31 mouse cellular contexts compared by ENCODE assay signal in the genomic region with DNA sequence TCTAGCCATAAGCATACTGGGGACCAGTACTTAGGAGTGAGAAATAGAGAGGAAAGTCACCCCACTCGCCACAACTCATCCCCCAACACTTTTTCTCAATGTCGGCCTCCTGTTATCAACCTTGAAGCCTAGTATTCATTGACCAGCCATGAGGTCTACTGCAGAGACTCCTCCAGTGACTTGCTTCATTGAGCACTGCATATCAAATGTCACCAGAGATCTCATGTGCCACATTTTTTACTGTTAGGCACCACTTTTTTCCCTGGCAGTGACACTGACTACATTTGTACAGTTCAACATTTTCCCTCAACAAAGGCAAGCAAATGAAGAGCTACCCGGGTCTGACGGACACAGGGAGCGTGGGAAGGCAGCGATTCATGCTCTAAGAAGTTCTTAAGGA.
DNase-seq lines count a peak whose midpoint lies in the region; ATAC-seq and TF ChIP-seq lines count a peak whose summit lies in the region.
"Had no signal": no experiment of that assay in that cellular context is flagged by ENCODE, and none has a peak within 500 bp of the region (broad histone marks: within the 10 kb centered on the region; RNA-seq: fewer than 3 reads in every experiment).

No protein-coding gene starts in this region.

- 67% methylated on average over 6 of the region's 6 CpGs for WGBS in kidney, embryonic 14.5 days
- 54% methylated on average over 6 of the region's 6 CpGs for WGBS in kidney, postnatal 0 days

- ATAC-seq in kidney, embryonic 14.5 days (ENCODE audit: low FRiP score, low TSS enrichment): peak; percentile 48; the same call in 1 of the 2 replicates
- no peak; the same call in 1 of the 2 replicates for ATAC-seq in kidney, postnatal 0 days (replicated peaks; ENCODE audit: low FRiP score, low read depth)
- ATAC-seq: activated CD4-positive, CD25-positive, alpha-beta regulatory T cell, adult 4 months; forebrain, embryonic 15.5 days; Patski had no signal

- no peak overlapping the region for H3K4me3 ChIP-seq in kidney, embryonic 14.5 days (ENCODE audit: low read length)
- no peak overlapping the region for H3K4me3 ChIP-seq in kidney, postnatal 0 days (replicated peaks; ENCODE audit: low read depth, low read length)
- H3K4me3 ChIP-seq: embryonic facial prominence, embryonic 10.5 days; embryonic facial prominence, embryonic 13.5 days; erythroblast, embryonic 14.5 days; forebrain, embryonic 12.5 days; forebrain, embryonic 15.5 days; heart, embryonic 12.5 days; heart, embryonic 15.5 days; hindbrain, embryonic 10.5 days; hindbrain, embryonic 13.5 days had no signal

- DNase-seq in kidney, adult 9 months: no peak
- peak; percentile 38 for DNase-seq in kidney, postnatal 0 days (ENCODE audit: low spot score)
- no peak for DNase-seq in kidney, adult 11 months
- DNase-seq in R1 (ENCODE audit: low read depth, low spot score): peak; percentile 41
- no peak for DNase-seq in right cerebral cortex, postnatal 14 days
- DNase-seq: adrenal gland, adult 8-10 months; adrenal gland, postnatal 25 days; B cell, adult 2 months; cerebellum, adult 11-12 months; cerebellum, adult 8-10 months; cerebellum, postnatal 10 days; cerebellum, postnatal 36 days; embryo, embryonic 11 days; gastrocnemius, postnatal 25 days; heart, adult 18-20 months; heart, postnatal 10 days; heart, postnatal 36 days had no signal

- no peaks in the 10 kb centered on the region for H3K27me3 ChIP-seq in kidney, embryonic 14.5 days (ENCODE audit: control insufficient read depth, insufficient read depth, low read length)
- no peaks in the 10 kb centered on the region for H3K27me3 ChIP-seq in kidney, postnatal 0 days (ENCODE audit: insufficient read depth, low read length)
- H3K27me3 ChIP-seq: CH12.LX; embryonic facial prominence, embryonic 13.5 days; forebrain, embryonic 15.5 days; heart, embryonic 12.5 days; heart, embryonic 15.5 days; hindbrain, embryonic 13.5 days; Patski had no signal

- H3K9ac ChIP-seq in kidney, embryonic 14.5 days (ENCODE audit: low read depth, low read length): no peak overlapping the region
- no peak overlapping the region for H3K9ac ChIP-seq in kidney, postnatal 0 days (ENCODE audit: low read depth, low read length)
- H3K9ac ChIP-seq: embryonic facial prominence, embryonic 13.5 days; forebrain, embryonic 12.5 days; forebrain, embryonic 15.5 days; heart, embryonic 12.5 days; heart, embryonic 15.5 days; hindbrain, embryonic 13.5 days had no signal

- no peak for TF ChIP-seq CTCF in kidney, postnatal 0 days (IDR thresholded peaks at IDR 0.05; ENCODE audit: low read depth)

- no peaks in the 10 kb centered on the region for H3K36me3 ChIP-seq in kidney, embryonic 14.5 days (ENCODE audit: control insufficient read depth, insufficient read depth, low read length)
- no peaks in the 10 kb centered on the region for H3K36me3 ChIP-seq in kidney, postnatal 0 days (ENCODE audit: insufficient read depth, low read length)
- H3K36me3 ChIP-seq: embryonic facial prominence, embryonic 10.5 days; embryonic facial prominence, embryonic 13.5 days; forebrain, embryonic 12.5 days; forebrain, embryonic 15.5 days; G1E; heart, embryonic 12.5 days; heart, embryonic 15.5 days; hindbrain, embryonic 10.5 days; hindbrain, embryonic 13.5 days had no signal

- no peak overlapping the region; the same call in 1 of the 2 replicates for H3K27ac ChIP-seq in kidney, embryonic 14.5 days (ENCODE audit: low read depth, low read length)
- H3K27ac ChIP-seq in kidney, postnatal 0 days: 0 out of 2 replicates have a peak overlapping the region, but pooled peaks have one; percentile 6
- H3K27ac ChIP-seq: embryonic facial prominence, embryonic 10.5 days; embryonic facial prominence, embryonic 13.5 days; forebrain, embryonic 12.5 days; forebrain, embryonic 15.5 days; heart, embryonic 15.5 days; hindbrain, embryonic 10.5 days; hindbrain, embryonic 13.5 days had no signal

- H3K9me3 ChIP-seq in kidney, embryonic 14.5 days (ENCODE audit: control insufficient read depth, low read length): no peaks in the 10 kb centered on the region
- H3K9me3 ChIP-seq in kidney, postnatal 0 days (replicated peaks; ENCODE audit: low read length): no peaks in the 10 kb centered on the region
- H3K9me3 ChIP-seq: embryonic facial prominence, embryonic 10.5 days; embryonic facial prominence, embryonic 13.5 days; forebrain, embryonic 12.5 days; forebrain, embryonic 15.5 days; heart, embryonic 15.5 days; hindbrain, embryonic 13.5 days had no signal

- H3K4me1 ChIP-seq in kidney, embryonic 14.5 days (ENCODE audit: control insufficient read depth, insufficient read depth, low read length): 0 out of 2 replicates have a peak, but pooled peaks cover 8% of the 10 kb centered on the region
- 0 out of 2 replicates have a peak, but pooled peaks cover 11% of the 10 kb centered on the region for H3K4me1 ChIP-seq in kidney, postnatal 0 days (replicated peaks; ENCODE audit: insufficient read depth, low read length)

- H3K4me2 ChIP-seq in kidney, embryonic 14.5 days (replicated peaks; ENCODE audit: low read depth, low read length): no peak overlapping the region
- no peak overlapping the region for H3K4me2 ChIP-seq in kidney, postnatal 0 days (ENCODE audit: low read length)
- H3K4me2 ChIP-seq: embryonic facial prominence, embryonic 13.5 days; forebrain, embryonic 12.5 days; forebrain, embryonic 15.5 days; heart, embryonic 12.5 days; heart, embryonic 15.5 days; hindbrain, embryonic 13.5 days had no signal

Comparison
In these comparisons a context has a peak if more than half of its experiments do, and no peak if none do; other contexts are left out.
1. DNase-seq: peak in kidney, postnatal 0 days (single experiment) and R1 (single experiment); none in kidney, adult 9 months (single experiment), kidney, adult 11 months (single experiment) and right cerebral cortex, postnatal 14 days (single experiment).